Mouse (Mus musculus) limb, embryonic 13.5 days (tissue): ENCODE results near the gene Zbed6. TPM values are rescaled to one million over a fixed set of nuclear protein-coding genes. Genes with fewer than 3 reads are reported as not detected.
"Not testable (repeated sequence)": the region's sequence is repeated elsewhere in the genome, so short reads cannot be mapped to it uniquely, and the experiment has no call there.

Source experiments
- ATAC-seq: fragments of 200-750 bp; cut with Nextera tagmentation; 2 replicates; pipeline ENCODE4 v1.8.0; 2017; ENCODE audit warnings: low read depth, moderate number of reproducible peaks, moderate TSS enrichment; ENCODE audit not compliant: low FRiP score
- H3K27ac ChIP-seq: fragments of 300-500 bp; sonication (generic); 2 replicates; pipeline ENCODE4 v1.5.1; 2015; ENCODE audit warnings: inconsistent platforms, mild to moderate bottlenecking, moderate library complexity
- H3K27me3 ChIP-seq: fragments of 300-500 bp; sonication (generic); 2 replicates; pipeline ENCODE4 v1.6.1; 2015; ENCODE audit warnings: mild to moderate bottlenecking, inconsistent platforms
- H3K36me3 ChIP-seq: fragments of 300-500 bp; sonication (generic); 2 replicates; pipeline ENCODE4 v1.6.1; 2015; ENCODE audit warnings: inconsistent platforms, mild to moderate bottlenecking, moderate library complexity
- H3K4me1 ChIP-seq: fragments of 300-500 bp; sonication (generic); 2 replicates; pipeline ENCODE4 v1.6.1; 2015; ENCODE audit warnings: inconsistent platforms
- H3K4me2 ChIP-seq: fragments of 300-500 bp; sonication (generic); replicated peaks from 2 replicates; pipeline ENCODE4 v1.6.1; 2015; ENCODE audit warnings: inconsistent platforms, mild to moderate bottlenecking, moderate library complexity
- H3K4me3 ChIP-seq: fragments of 300-500 bp; sonication (generic); 2 replicates; pipeline ENCODE4 v1.5.1; 2015; ENCODE audit warnings: moderate library complexity, mild to moderate bottlenecking, inconsistent platforms
- H3K9ac ChIP-seq: fragments of 300-500 bp; sonication (generic); 2 replicates; pipeline ENCODE4 v1.6.1; 2015; ENCODE audit warnings: mild to moderate bottlenecking, inconsistent platforms
- H3K9me3 ChIP-seq: fragments of 300-500 bp; sonication (generic); 2 replicates; pipeline ENCODE4 v1.6.1; 2016; ENCODE audit warnings: inconsistent platforms
- WGBS: fragments of 180-500 bp; shearing (Covaris S2); methylation state at CpG from one replicate; pipeline ENCODE4 v1.1.7; 2015; 5-methylcytosine and 5-hydroxymethylcytosine counted together
- polyA plus RNA-seq: library from polyadenylated mRNA; unstranded; fragments of >200 nt; fragmentation: Nextera tagmentation; extraction: Ambion mirVana; gene quantifications from 2 replicates; pipeline ENCODE4 v1.2.1, GENCODE M21; 2015

Zbed6 gene
- polyA plus RNA-seq = not detected in 2 replicates

- peaks cover 28% of the 10 kb centered on the region for H3K36me3 ChIP-seq
- H3K9me3 ChIP-seq = no peaks in the 10 kb centered on the region
- peak within 1 kb of the TSS; percentile 84 for H3K9ac ChIP-seq
- H3K27me3 ChIP-seq = no peaks in the 10 kb centered on the region
- peaks cover 42% of the 10 kb centered on the region for H3K4me1 ChIP-seq
- H3K4me3 ChIP-seq = peak within 1 kb of the TSS; percentile 74
- ATAC-seq = peak; percentile 78
- under 1% methylated on average over 41 of the region's 41 CpGs for WGBS
- H3K27ac ChIP-seq = peak within 1 kb of the TSS; percentile 91
- H3K4me2 ChIP-seq = peak within 1 kb of the TSS; percentile 94
Measured at GRCm38 (mm10) chr1:133660466-133661202, at the start of gene Zbed6. TSS of gene Zbed6 (minus strand) at chr1:133660885.

- H3K4me1 ChIP-seq = peaks cover 43% of the 10 kb centered on the region
- H3K4me3 ChIP-seq = no peak overlapping the region
- H3K36me3 ChIP-seq = peaks cover 16% of the 10 kb centered on the region
- WGBS = 43% methylated on average over 3 of the region's 3 CpGs
- H3K27me3 ChIP-seq = no peaks in the 10 kb centered on the region
- no peak overlapping the region for H3K9ac ChIP-seq
- ATAC-seq = 0 out of 2 replicates have a peak, but pooled peaks have one; percentile 58
- H3K27ac ChIP-seq = no peak overlapping the region
- H3K9me3 ChIP-seq = no peaks in the 10 kb centered on the region
- H3K4me2 ChIP-seq = no peak overlapping the region
Measured at GRCm38 (mm10) chr1:133709292-133709691, 48.6 kb upstream of the Zbed6 start.

- not testable (repeated sequence) for H3K27me3 ChIP-seq, H3K9ac ChIP-seq, H3K36me3 ChIP-seq, H3K4me3 ChIP-seq, H3K4me2 ChIP-seq, H3K4me1 ChIP-seq, ATAC-seq, H3K27ac ChIP-seq, H3K9me3 ChIP-seq
- 5% methylated on average over 1 of the region's 2 CpGs for WGBS
Measured at GRCm38 (mm10) chr1:133701824-133702223, 41.1 kb upstream of the Zbed6 start.

- Histone ChIP-seq H3K27me3 (no peaks in the 10 kb centered on the region), H3K4me1 (peaks cover 36% of the 10 kb centered on the region), H3K4me2 (no peak overlapping the region), H3K36me3 (no peaks in the 10 kb centered on the region), H3K9ac (no peak overlapping the region), H3K27ac (no peak overlapping the region), H3K9me3 (no peaks in the 10 kb centered on the region), H3K4me3 (no peak overlapping the region)
- 91% methylated on average over 12 of the region's 12 CpGs for WGBS
- ATAC-seq = no peak
Measured at GRCm38 (mm10) chr1:133697935-133698620, 37.4 kb upstream of the Zbed6 start.

GRCm38 (mm10) chr1:133695901-133696300, 35.2 kb upstream of the Zbed6 start:
- Histone ChIP-seq H3K4me2 (0 out of 2 replicates have a peak overlapping the region, but pooled peaks have one; percentile 5), H3K27me3 (no peaks in the 10 kb centered on the region), H3K4me1 (peaks cover 36% of the 10 kb centered on the region), H3K36me3 (no peaks in the 10 kb centered on the region), H3K9ac (no peak overlapping the region), H3K27ac (peak overlapping the region; percentile 74), H3K9me3 (no peaks in the 10 kb centered on the region), H3K4me3 (no peak overlapping the region)
- WGBS = 32% methylated on average over 7 of the region's 7 CpGs
- peak; percentile 57 for ATAC-seq

- no peak overlapping the region for H3K4me3 ChIP-seq
- H3K36me3 ChIP-seq = no peaks in the 10 kb centered on the region
- ATAC-seq = no peak
- WGBS = 83% methylated on average over 1 of the region's 1 CpGs
- no peak overlapping the region for H3K4me2 ChIP-seq
- no peaks in the 10 kb centered on the region for H3K9me3 ChIP-seq
- H3K9ac ChIP-seq = no peak overlapping the region
- H3K27me3 ChIP-seq = no peaks in the 10 kb centered on the region
- H3K27ac ChIP-seq = peak overlapping the region; percentile 73
- H3K4me1 ChIP-seq = peaks cover 39% of the 10 kb centered on the region
Measured at GRCm38 (mm10) chr1:133694876-133695275, 34.2 kb upstream of the Zbed6 start.

- H3K9ac ChIP-seq = no peak overlapping the region
- WGBS = 4% methylated on average over 1 of the region's 1 CpGs
- no peaks in the 10 kb centered on the region for H3K27me3 ChIP-seq
- no peak overlapping the region for H3K4me3 ChIP-seq
- no peaks in the 10 kb centered on the region for H3K9me3 ChIP-seq
- H3K4me2 ChIP-seq = no peak overlapping the region
- peak overlapping the region; percentile 73 for H3K27ac ChIP-seq
- H3K4me1 ChIP-seq = peaks cover 43% of the 10 kb centered on the region
- ATAC-seq = no peak; the same call in 1 of the 2 replicates
- no peaks in the 10 kb centered on the region for H3K36me3 ChIP-seq
Measured at GRCm38 (mm10) chr1:133694301-133694700, 33.6 kb upstream of the Zbed6 start.

- no peaks in the 10 kb centered on the region for H3K36me3 ChIP-seq
- H3K9ac ChIP-seq = no peak overlapping the region
- WGBS = 59% methylated on average over 11 of the region's 11 CpGs
- no peak overlapping the region for H3K4me2 ChIP-seq
- H3K4me1 ChIP-seq = peaks cover 43% of the 10 kb centered on the region
- H3K27ac ChIP-seq = peak overlapping the region; percentile 66; the same call in 1 of the 2 replicates
- H3K27me3 ChIP-seq = no peaks in the 10 kb centered on the region
- no peaks in the 10 kb centered on the region for H3K9me3 ChIP-seq
- ATAC-seq = no peak
- H3K4me3 ChIP-seq = no peak overlapping the region
Measured at GRCm38 (mm10) chr1:133693536-133694114, 32.9 kb upstream of the Zbed6 start.

GRCm38 (mm10) chr1:133692195-133692594, 31.5 kb upstream of the Zbed6 start:
- H3K4me3 ChIP-seq = no peak overlapping the region
- no peak overlapping the region for H3K27ac ChIP-seq
- H3K36me3 ChIP-seq = no peaks in the 10 kb centered on the region
- 63% methylated on average over 4 of the region's 4 CpGs for WGBS
- no peaks in the 10 kb centered on the region for H3K27me3 ChIP-seq
- H3K4me1 ChIP-seq = peaks cover 43% of the 10 kb centered on the region
- no peak overlapping the region for H3K4me2 ChIP-seq
- no peaks in the 10 kb centered on the region for H3K9me3 ChIP-seq
- H3K9ac ChIP-seq = no peak overlapping the region
- ATAC-seq = no peak

GRCm38 (mm10) chr1:133691046-133691445, 30.4 kb upstream of the Zbed6 start:
- Histone ChIP-seq H3K36me3 (no peaks in the 10 kb centered on the region), H3K4me2 (no peak overlapping the region), H3K4me1 (peaks cover 32% of the 10 kb centered on the region), H3K27me3 (no peaks in the 10 kb centered on the region), H3K4me3 (no peak overlapping the region), H3K27ac (no peak overlapping the region), H3K9ac (no peak overlapping the region), H3K9me3 (no peaks in the 10 kb centered on the region)
- 90% methylated on average over 6 of the region's 6 CpGs for WGBS
- no peak for ATAC-seq

- Histone ChIP-seq H3K9me3 (no peaks in the 10 kb centered on the region), H3K4me1 (peaks cover 21% of the 10 kb centered on the region), H3K27me3 (no peaks in the 10 kb centered on the region), H3K4me3 (no peak within 1 kb of the TSS), H3K36me3 (no peaks in the 10 kb centered on the region), H3K4me2 (no peak within 1 kb of the TSS), H3K27ac (peak within 1 kb of the TSS; percentile 28; the same call in 1 of the 2 replicates), H3K9ac (no peak within 1 kb of the TSS)
- ATAC-seq = no peak
- WGBS = 10% methylated on average over 6 of the region's 6 CpGs
Measured at GRCm38 (mm10) chr1:133689897-133690296, 29.2 kb upstream of the Zbed6 start, which contains the start of gene Lax1. TSS of gene Lax1 (minus strand) at chr1:133690108.

GRCm38 (mm10) chr1:133688301-133688700, 27.6 kb upstream of the Zbed6 start:
- WGBS = 47% methylated on average over 7 of the region's 7 CpGs
- peaks cover 7% of the 10 kb centered on the region for H3K4me1 ChIP-seq
- ATAC-seq = no peak

More at GRCm38 (mm10) chr1:133688301-133688700, 27.6 kb upstream of the Zbed6 start:
- Histone ChIP-seq H3K4me3 (no peak overlapping the region), H3K9me3 (no peaks in the 10 kb centered on the region), H3K27me3 (no peaks in the 10 kb centered on the region), H3K9ac (no peak overlapping the region), H3K36me3 (no peaks in the 10 kb centered on the region), H3K27ac (no peak overlapping the region), H3K4me2 (no peak overlapping the region)
